Mouse (Mus musculus) limb, embryonic 11.5 days (tissue): ENCODE measurements around the gene Gm4631. TPM values are rescaled to one million over a fixed set of nuclear protein-coding genes. Genes with fewer than 3 reads are reported as not detected.
"Not testable (repeated sequence)": the region's sequence is repeated elsewhere in the genome, so short reads cannot be mapped to it uniquely, and the experiment has no call there.

ENCODE experiments used
- ATAC-seq: fragments of 200-750 bp; cut with Nextera tagmentation; 2 replicates; pipeline ENCODE4 v1.8.0; 2017; ENCODE audit warnings: low read depth; ENCODE audit not compliant: insufficient number of reproducible peaks, low FRiP score, low TSS enrichment
- DNase-seq: peaks from one replicate; pipeline ENCODE4 v3.0.0-alpha.2; 2015; ENCODE audit warnings: low spot score
- H3K27ac ChIP-seq: fragments of 300-500 bp; sonication (generic); replicated peaks from 2 replicates; pipeline ENCODE4 v1.5.1; 2014; ENCODE audit warnings: low read depth, mild to moderate bottlenecking, low read length
- H3K27me3 ChIP-seq: fragments of 300-500 bp; sonication (generic); 2 replicates; pipeline ENCODE4 v1.6.1; 2014; ENCODE audit warnings: mild to moderate bottlenecking, low read length, mixed read lengths; ENCODE audit not compliant: control insufficient read depth, insufficient read depth
- H3K36me3 ChIP-seq: fragments of 300-500 bp; sonication (generic); 2 replicates; pipeline ENCODE4 v1.6.1; 2014; ENCODE audit warnings: mild to moderate bottlenecking, low read length, moderate library complexity, mixed read lengths; ENCODE audit not compliant: control insufficient read depth, insufficient read depth
- H3K4me1 ChIP-seq: fragments of 300-500 bp; sonication (generic); 2 replicates; pipeline ENCODE4 v1.6.1; 2014; ENCODE audit warnings: low read length, mixed read lengths; ENCODE audit not compliant: control insufficient read depth, insufficient read depth
- H3K4me2 ChIP-seq: fragments of 300-500 bp; sonication (generic); 2 replicates; pipeline ENCODE4 v1.6.1; 2014; ENCODE audit warnings: low read depth, mild to moderate bottlenecking, moderate library complexity; ENCODE audit not compliant: severe bottlenecking
- H3K4me3 ChIP-seq: fragments of 300-500 bp; sonication (generic); 2 replicates; pipeline ENCODE4 v1.5.1; 2014; ENCODE audit warnings: low read depth, low read length
- H3K9ac ChIP-seq: fragments of 300-500 bp; sonication (generic); 2 replicates; pipeline ENCODE4 v1.6.1; 2014; ENCODE audit warnings: mild to moderate bottlenecking, low read length
- H3K9me3 ChIP-seq: fragments of 300-500 bp; sonication (generic); 2 replicates; pipeline ENCODE4 v1.6.1; 2016; ENCODE audit warnings: low read length; ENCODE audit not compliant: control insufficient read depth
- WGBS: fragments of 180-500 bp; shearing (Covaris S2); extraction: QIAGEN DNeasy Blood & Tissue Kit; methylation state at CpG from one replicate; pipeline ENCODE4 v1.1.7; 2014; 5-methylcytosine and 5-hydroxymethylcytosine counted together
- polyA plus RNA-seq: library from polyadenylated mRNA; unstranded; fragments of >200 nt; fragmentation: Nextera tagmentation; extraction: Ambion mirVana; gene quantifications from 2 replicates; pipeline ENCODE4 v1.2.1, GENCODE M21; 2014

The Gm4631 gene
- polyA plus RNA-seq, result 24.6 and 26.1 TPM in 2 replicates

GRCm38 (mm10) chr2:175338097-175338496, at the start of gene Gm4631:
Gm4631 (minus strand) TSS chr2:175338197.
- not testable (repeated sequence) for H3K36me3 ChIP-seq, H3K4me1 ChIP-seq, ATAC-seq, H3K9me3 ChIP-seq, H3K27ac ChIP-seq, H3K27me3 ChIP-seq, H3K4me2 ChIP-seq, H3K9ac ChIP-seq, H3K4me3 ChIP-seq, DNase-seq
- WGBS, result no CpG with 5 or more reads among the region's 8 CpGs

GRCm38 (mm10) chr2:175372136-175372535, 34.1 kb upstream of the Gm4631 start, which contains the start of gene Zfp968:
Zfp968 (plus strand) TSS chr2:175372436.
- H3K9me3 ChIP-seq, DNase-seq, H3K4me2 ChIP-seq, ATAC-seq, H3K4me3 ChIP-seq, H3K9ac ChIP-seq, H3K4me1 ChIP-seq, H3K27me3 ChIP-seq, H3K27ac ChIP-seq, H3K36me3 ChIP-seq: not testable (repeated sequence)
- no CpG with 5 or more reads among the region's 6 CpGs for WGBS

- H3K27me3 ChIP-seq, H3K4me3 ChIP-seq, H3K36me3 ChIP-seq, H3K27ac ChIP-seq, H3K9me3 ChIP-seq, ATAC-seq, H3K9ac ChIP-seq, DNase-seq, H3K4me2 ChIP-seq, H3K4me1 ChIP-seq: not testable (repeated sequence)
- no CpG with 5 or more reads among the region's 6 CpGs for WGBS
These were observed 63.2 kb downstream of the Gm4631 start, which contains the start of gene Gm14440 for GRCm38 (mm10) chr2:175274825-175275224. Gm14440 (plus strand) TSS chr2:175275125.

Other genes with a start within 250 kb of the Gm4631 start
- 7.5 and 8.3 TPM in 2 replicates for gene Gm14399, start 196.2 kb downstream of the Gm4631 start, polyA plus RNA-seq
- 1.2 and 1.3 TPM in 2 replicates for gene Gm14443, start 162.3 kb downstream of the Gm4631 start, polyA plus RNA-seq
- gene Gm14391, start 131.3 kb downstream of the Gm4631 start, polyA plus RNA-seq, result 9.3 and 10.9 TPM in 2 replicates
- gene Gm14440, start 63.1 kb downstream of the Gm4631 start, polyA plus RNA-seq, result 3.3 and 5.3 TPM in 2 replicates
- gene Zfp968, start 34.2 kb upstream of the Gm4631 start, polyA plus RNA-seq, result 5.0 and 5.6 TPM in 2 replicates
- 15.7 and 16.0 TPM in 2 replicates for gene Gm4724, start 97.6 kb upstream of the Gm4631 start, polyA plus RNA-seq
- gene Zfp965, start 131.8 kb upstream of the Gm4631 start, polyA plus RNA-seq, result 6.8 and 8.1 TPM in 2 replicates